Mouse (Mus musculus): ENCODE measurements around the gene Ptpn5.

The Ptpn5 gene

GRCm38 (mm10) chr7:47054666-47055065 lies 78.8 kb downstream of the Ptpn5 start:
- DNase-seq, result peak; percentile 71

GRCm38 (mm10) chr7:47053287-47053686 lies 80.2 kb downstream of the Ptpn5 start:
- no peak for DNase-seq

GRCm38 (mm10) chr7:47052276-47052675 lies 81.2 kb downstream of the Ptpn5 start:
- DNase-seq, result peak; percentile 79

GRCm38 (mm10) chr7:47051404-47052151 lies 81.9 kb downstream of the Ptpn5 start:
- peak; percentile 93 for DNase-seq

- DNase-seq, result peak; percentile 73
Measured at GRCm38 (mm10) chr7:47050766-47051165, 82.7 kb downstream of the Ptpn5 start.

GRCm38 (mm10) chr7:47050366-47050765 lies 83.1 kb downstream of the Ptpn5 start, which contains the start of gene Tmem86a:
Gene Tmem86a, plus strand, starts transcription at chr7:47050601.
- DNase-seq, result peak; percentile 97

GRCm38 (mm10) chr7:47042823-47043490 lies 90.5 kb downstream of the Ptpn5 start:
- peak; percentile 55 for DNase-seq

- DNase-seq, result no peak
Measured at GRCm38 (mm10) chr7:47042121-47042520, 91.4 kb downstream of the Ptpn5 start.

- DNase-seq, result no peak
Measured at GRCm38 (mm10) chr7:47041706-47042105, 91.8 kb downstream of the Ptpn5 start.

GRCm38 (mm10) chr7:47035426-47035825 lies 98.1 kb downstream of the Ptpn5 start:
- no peak for DNase-seq

- DNase-seq, result no peak
Measured at GRCm38 (mm10) chr7:47034785-47035384, 98.6 kb downstream of the Ptpn5 start.

- no peak for DNase-seq
Measured at GRCm38 (mm10) chr7:47031371-47031770, 102.1 kb downstream of the Ptpn5 start.

- no peak for DNase-seq
Measured at GRCm38 (mm10) chr7:47030517-47031193, 102.8 kb downstream of the Ptpn5 start.
